Mouse (Mus musculus) spleen, postnatal 10 days (tissue): ENCODE measurements at regions not wholly inside any gene's neighbourhood (a gene's known extent, or its start where the extent isn't known, plus 50 kb on each side); places are given as distances from the start of the nearest gene placed in this dataset.

Source experiments
- DNase-seq, 2 experiments: peaks; one replicate each; pipeline ENCODE4 v3.0.0; 2021 to 2022; ENCODE audit warnings: low spot score in 2 of 2

DNA sequence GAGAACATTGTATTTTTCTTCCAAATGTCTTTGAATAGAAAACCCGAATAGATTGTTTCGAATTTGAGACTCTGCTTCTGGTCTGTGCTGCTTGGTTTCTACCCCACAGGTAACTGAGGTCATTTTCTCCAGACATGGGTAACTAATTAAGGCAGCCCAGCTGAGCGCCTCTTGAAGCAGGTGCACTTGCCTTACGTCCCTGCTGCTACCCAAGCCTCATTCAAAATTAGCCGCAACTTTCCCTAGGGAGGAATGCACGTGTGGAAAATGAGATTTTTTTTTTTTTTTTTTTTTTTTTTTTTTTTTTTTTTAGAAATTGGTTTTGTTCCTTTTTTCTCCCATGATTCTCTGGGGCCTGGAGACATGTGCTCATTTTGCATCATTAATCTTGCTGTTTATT, 245.1 kb downstream of the Slc30a10 start:
- no peak for DNase-seq

- DNase-seq = no peak
Observed at GRCm38 (mm10) chr1:185726324-185726723, 271.7 kb downstream of the Slc30a10 start.

GRCm38 (mm10) chr1:185726811-185727210, 272.2 kb downstream of the Slc30a10 start:
- no peak for DNase-seq

DNA sequence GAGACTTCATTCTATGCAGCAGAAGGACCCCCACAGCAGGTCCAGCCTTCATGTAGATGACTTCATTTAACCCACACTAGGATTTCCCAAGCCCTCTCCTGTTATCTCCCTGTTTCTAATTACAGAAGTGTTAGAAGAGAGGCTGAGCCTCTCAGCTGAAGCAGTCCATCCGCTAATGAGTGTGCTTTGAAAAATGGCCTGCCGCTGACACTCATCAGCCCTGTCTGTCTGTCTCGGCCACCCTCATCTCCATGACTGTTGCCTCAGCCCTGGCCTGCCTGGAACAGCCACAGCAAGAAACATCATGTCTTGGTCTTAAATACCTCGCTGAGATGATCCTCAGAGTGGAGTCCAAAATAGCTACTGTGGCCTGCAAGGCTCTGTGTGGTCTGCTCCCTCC, 273.1 kb downstream of the Slc30a10 start:
- no peak for DNase-seq

DNA sequence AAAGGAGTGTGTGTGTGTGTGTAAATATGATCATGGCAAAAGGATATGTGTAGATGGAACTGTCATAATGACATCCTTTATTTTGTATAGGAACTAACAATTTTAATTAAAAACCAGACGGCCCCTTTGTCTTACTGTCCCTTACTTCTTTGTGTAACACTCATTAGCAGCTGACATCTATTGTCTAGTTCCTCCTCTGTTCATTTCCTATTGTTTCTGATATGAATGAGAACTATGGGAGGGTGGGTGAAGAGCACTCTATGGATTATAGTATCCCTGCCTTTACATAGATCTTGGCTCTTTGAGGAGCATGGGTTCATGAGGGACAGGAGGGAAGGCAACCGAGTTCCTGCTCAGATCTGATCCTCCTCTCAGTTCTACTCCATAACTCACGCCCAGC, 273.8 kb downstream of the Slc30a10 start:
- DNase-seq = no peak

DNA sequence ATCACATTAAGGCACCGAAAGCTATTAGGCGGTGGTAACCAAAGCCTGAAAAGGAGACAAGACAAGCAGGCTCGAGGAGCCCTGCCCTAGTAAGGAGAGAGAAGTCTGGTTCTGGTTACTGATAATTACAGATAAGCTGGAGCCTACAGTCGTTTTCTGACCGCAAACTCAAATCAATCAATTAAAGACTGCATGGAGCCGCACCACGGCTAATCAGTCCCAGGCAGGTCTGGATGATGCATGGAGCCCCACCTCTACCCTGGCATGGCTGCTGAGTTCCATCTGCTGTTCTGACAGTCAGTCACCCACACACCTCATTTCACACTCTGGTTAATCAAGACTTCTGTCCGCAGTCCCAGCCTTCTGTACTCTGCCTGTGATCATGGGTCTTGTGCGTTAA, 276.4 kb downstream of the Slc30a10 start:
- peak in 1 of 2 experiments; percentile 14 for DNase-seq

- DNase-seq = no peak
Observed at GRCm38 (mm10) chr1:185736773-185737172, 282.1 kb downstream of the Slc30a10 start.

DNA sequence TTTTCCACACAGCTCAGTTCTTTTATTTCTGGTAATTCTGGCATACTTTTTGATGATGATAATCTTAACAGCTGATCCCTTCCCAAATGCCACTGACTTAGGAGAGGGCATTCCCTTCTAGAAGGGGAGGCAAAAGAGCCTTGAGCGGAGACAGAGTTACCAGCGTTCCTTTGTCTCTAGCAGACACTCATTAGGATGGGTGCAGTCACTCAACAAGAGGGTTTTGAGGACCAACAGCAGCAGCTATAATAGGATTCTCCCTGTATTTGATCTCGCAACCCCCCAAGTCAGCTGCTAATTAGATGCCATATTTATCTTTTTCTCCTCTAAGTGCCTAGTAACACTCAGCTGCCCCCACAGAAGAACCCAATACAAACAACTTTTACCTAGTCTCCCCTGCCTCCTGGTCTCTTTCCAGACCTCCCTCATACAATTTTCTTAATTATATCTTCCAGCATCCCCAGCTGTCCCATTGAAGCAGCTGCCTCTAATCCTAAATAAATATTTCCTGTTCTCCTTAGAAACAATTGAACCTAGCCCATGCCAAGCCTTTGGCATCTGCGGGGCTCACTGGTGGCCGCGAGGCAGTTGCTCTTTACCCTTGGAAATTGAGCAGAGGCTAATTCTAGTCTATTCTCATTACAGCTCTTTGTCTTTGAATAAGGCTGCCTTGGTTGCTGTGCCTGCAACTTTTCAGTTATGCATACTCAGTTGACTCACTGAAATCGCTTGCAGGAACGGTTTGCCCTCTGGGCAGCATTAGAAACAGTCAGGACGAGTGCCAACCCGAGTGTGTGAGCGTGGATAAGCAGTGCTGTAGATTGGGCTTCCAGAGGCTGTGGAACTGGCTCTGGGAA, 286.6 kb downstream of the Slc30a10 start:
- DNase-seq = no peak

GRCm38 (mm10) chr1:185749251-185749650, 294.6 kb downstream of the Slc30a10 start:
- no peak for DNase-seq

- no peak for DNase-seq
Observed at GRCm38 (mm10) chr1:185754486-185755290, 300.0 kb downstream of the Slc30a10 start.

GRCm38 (mm10) chr1:185757376-185757775, 302.7 kb downstream of the Slc30a10 start:
- no peak for DNase-seq

DNA sequence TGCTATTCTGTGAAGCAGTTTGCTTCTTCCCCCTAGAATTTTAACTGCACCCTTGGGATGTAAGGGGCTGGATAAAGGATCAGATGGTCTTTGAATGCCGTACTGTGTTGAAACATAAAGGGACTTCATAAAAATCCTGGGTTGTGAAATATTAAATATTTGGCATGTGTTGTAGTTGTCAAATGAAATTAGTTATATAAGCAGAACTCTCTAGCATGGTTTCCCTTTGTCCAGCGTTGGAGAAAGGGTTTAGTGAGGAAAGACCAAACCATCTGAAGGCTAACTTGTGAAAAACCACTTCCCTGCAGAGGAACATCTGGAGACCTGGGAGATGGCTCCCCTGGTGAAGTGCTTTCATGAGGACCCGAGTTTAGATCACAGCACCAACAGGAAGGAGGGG, 319.6 kb downstream of the Slc30a10 start:
- DNase-seq = no peak

DNA sequence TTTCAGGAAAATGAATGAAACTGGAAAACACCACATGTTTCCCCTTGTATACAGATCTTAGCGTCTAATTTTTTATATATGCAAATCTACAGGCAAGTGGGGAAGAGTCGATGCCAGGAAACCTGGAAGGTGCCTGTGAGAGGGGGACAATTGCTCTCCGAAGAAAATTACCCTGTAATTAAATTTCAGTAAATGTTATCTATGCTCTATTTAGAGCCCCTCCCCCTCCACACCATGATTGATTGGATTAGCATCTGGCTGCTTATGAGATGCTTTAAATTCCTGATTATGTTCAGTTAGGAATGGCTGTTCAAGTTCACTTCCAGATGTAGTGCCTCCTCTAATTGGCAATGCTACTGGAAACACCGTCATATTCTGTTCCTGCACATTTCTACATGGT, 325.0 kb downstream of the Slc30a10 start:
- no peak for DNase-seq

- DNase-seq = no peak
Observed at GRCm38 (mm10) chr1:185802156-185802555, 315.0 kb downstream of the Lyplal1 start.

GRCm38 (mm10) chr1:185814901-185815300, 302.2 kb downstream of the Lyplal1 start:
- DNase-seq = no peak

- DNase-seq = no peak
Observed at GRCm38 (mm10) chr1:185819044-185819443, 298.1 kb downstream of the Lyplal1 start.

GRCm38 (mm10) chr1:185822241-185822640, 294.9 kb downstream of the Lyplal1 start:
- DNase-seq = no peak

DNA sequence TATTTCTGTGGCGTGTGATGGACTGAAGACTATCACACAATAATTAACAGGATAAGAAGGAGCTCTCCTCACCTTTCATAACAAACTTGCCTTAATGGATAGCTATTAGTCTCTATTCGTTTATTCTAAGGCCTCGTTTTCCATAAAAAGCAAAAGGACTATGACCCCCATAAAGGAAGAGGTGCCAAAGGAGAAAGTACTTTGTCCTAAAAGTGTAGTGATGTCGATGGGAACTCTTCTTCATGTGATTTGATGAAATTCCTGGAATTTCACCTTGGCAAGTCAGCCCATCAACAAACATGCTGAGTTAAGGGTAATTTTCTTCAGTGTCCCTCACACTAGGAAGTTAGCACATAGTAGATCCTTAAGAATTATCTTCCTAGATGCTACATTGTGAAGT, 293.9 kb downstream of the Lyplal1 start:
- no peak for DNase-seq

DNA sequence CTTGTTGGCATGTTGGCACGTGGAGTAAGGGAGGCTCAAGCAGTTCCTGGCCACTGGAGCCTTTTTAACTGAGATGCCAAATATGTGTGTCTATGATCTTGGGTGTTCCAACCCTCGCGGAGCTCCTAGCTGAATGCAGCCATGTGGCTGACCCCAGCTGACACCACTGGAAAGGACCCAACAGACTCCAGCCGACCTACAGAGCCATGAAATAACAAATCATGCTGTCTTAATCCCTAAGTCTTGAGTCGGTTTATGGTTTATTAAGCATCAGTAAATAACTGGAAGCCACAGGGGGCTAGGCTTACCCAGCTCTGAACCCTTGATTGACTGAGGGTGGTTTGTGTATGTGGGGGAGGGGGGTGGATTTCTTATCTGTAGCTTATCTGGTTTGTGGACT, 293.2 kb downstream of the Lyplal1 start:
- no peak for DNase-seq

- DNase-seq = no peak
Observed at GRCm38 (mm10) chr1:185827986-185828385, 289.1 kb downstream of the Lyplal1 start.

DNA sequence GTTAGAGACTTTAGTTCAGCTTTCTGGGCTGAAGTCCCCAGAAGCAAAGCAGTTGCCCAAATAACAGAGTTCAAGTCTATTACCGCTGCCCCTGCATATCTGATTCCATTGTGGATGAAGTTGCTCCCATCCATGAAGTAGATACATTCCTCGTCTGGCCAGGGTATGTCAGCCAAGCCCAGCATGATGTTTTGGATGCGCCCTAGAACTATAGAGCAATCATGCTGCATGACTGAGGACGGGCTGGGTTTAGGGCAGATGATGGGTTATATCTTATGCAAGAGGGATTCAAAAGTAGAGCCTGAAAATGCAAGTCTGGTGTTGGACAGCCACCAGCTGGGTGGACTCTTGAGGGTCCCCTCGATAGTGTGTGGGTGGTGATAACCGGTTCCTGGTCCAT, 288.6 kb downstream of the Lyplal1 start:
- no peak for DNase-seq

GRCm38 (mm10) chr1:185832059-185832458, 285.1 kb downstream of the Lyplal1 start:
- DNase-seq = no peak

DNA sequence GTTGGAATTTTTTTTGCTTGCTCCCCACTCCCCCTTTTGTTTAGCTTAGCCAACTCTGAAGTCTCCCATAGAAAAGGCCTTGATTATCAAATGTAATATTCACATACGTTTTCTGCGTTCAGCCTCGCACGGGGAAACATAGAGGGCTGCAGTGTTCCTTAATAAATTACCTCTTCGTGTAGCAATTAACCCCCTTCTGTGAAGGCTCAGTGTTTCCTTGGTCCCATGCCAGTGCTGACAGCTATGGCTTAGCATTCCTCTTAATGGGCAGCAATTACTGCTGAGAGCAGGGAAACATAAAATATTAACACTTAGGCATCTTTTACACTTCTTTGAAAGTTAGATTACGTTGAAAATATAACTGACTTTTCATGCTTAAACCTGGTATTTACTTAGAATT, 282.9 kb downstream of the Lyplal1 start:
- DNase-seq = no peak
